Mouse (Mus musculus) megakaryocyte progenitor cell, adult 5-6 weeks (primary cell): ENCODE measurements around the gene Mecom. TPM values are rescaled to one million over a fixed set of nuclear protein-coding genes. Genes with fewer than 3 reads are reported as not detected.

Experiments used
- ATAC-seq: replicated peaks from 2 replicates; pipeline ENCODE4 v1.8.0; 2016; ENCODE audit warnings: mild to moderate bottlenecking, moderate TSS enrichment, inconsistent platforms; ENCODE audit not compliant: poor library complexity
- total RNA-seq, 2 experiments: library from RNA; stranded (forward) in 1 of 2; stranded (reverse) in 1 of 2; fragments of 157-497, 149-512 nt in 1 of 2; fragments of 200-1000 nt in 1 of 2; gene quantifications; 2 replicates each; pipeline versions ENCODE4 v1.2.3 to v1.2.4; 2015 to 2017

Mecom gene
- total RNA-seq, 2 experiments from 2014 or later = 0.17 to 4.0 TPM

- ATAC-seq = no peak
Observed at GRCm38 (mm10) chr3:29993346-29993745, 554.5 kb downstream of the Mecom start.

DNA sequence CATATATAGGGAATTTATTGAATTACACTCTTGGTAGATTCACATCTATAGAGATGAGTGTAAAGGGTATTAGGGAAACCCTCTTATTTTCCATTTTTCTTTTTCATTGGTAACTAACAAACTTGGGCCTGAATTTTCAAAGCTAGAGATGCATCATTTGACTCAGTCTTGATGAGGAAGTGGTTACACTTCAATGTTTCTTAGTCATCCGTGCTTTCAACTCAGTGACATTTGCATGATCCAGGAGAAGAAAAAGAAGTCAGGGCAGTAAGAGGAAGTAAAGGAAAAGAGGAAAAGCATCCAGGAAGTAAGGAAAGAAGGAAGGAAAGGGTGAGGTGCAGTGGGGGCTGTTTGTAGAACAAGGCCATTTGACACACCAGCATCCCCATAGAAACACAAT, 556.3 kb downstream of the Mecom start:
- peak; percentile 23; the same call in 1 of the 2 replicates for ATAC-seq

GRCm38 (mm10) chr3:29984431-29984830, 563.4 kb downstream of the Mecom start:
- no peak for ATAC-seq

- ATAC-seq = no peak
Observed at GRCm38 (mm10) chr3:29981259-29981910, 566.4 kb downstream of the Mecom start.

- ATAC-seq = no peak
Observed at GRCm38 (mm10) chr3:29980531-29980930, 567.3 kb downstream of the Mecom start.

GRCm38 (mm10) chr3:29976580-29976979, 571.2 kb downstream of the Mecom start:
- ATAC-seq = no peak

GRCm38 (mm10) chr3:29968433-29968949, 579.3 kb downstream of the Mecom start:
- no peak for ATAC-seq

DNA sequence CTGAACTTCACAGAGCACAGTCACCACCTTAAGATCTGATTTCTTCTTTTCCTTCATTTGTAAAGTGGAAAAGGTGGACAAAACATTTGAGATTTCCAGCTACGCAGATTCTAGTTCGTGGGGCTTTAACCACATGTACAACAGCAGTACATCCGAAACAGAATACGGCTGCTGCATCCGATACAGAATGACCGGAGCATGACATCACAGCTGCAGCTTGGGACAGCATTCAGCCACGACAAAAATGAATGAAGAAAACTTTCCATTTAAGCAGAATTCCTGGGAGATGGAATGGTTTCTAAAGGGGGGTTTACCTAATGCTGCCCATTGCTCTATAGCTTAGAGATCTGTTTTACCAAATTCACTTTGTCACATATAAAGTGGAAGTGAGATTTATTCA, 583.9 kb downstream of the Mecom start:
- no peak for ATAC-seq

DNA sequence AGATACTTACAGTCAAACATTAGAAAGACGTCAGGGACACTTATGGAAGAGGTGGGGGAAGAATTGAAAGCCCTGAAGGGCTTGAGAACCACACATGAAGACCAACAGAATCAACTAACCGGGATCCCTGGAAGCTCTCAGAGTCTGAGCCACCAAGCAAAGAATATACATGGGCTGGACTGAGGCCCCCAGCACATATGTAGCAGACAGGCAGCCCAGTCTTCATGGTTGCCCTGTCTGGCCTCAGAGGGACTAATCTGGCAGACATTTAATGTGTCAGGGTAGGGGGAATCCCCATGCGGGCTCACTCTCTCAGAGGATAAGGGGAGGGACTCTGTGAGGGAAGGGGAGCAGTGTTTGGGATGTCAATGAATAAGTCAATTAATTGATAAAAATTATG, 584.4 kb downstream of the Mecom start:
- ATAC-seq = no peak

DNA sequence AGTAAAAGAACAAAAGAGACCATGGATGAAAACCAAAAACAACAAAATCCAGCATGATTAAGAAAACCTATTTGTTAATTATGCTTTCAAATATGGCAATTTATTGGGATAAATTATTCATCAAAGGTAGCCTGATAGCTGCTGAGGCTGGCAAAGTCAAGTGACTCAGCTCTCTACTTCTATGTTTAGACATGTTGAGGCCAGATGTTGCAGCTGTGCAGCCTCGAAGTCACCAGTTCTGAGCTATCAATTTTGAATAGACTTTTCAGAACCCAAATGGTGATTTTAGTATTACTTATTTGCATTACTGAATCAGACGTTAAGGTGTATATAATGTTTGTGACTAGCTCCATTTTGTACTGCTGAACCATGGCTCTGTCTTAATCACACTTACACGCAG, 588.8 kb downstream of the Mecom start:
- ATAC-seq = no peak

DNA sequence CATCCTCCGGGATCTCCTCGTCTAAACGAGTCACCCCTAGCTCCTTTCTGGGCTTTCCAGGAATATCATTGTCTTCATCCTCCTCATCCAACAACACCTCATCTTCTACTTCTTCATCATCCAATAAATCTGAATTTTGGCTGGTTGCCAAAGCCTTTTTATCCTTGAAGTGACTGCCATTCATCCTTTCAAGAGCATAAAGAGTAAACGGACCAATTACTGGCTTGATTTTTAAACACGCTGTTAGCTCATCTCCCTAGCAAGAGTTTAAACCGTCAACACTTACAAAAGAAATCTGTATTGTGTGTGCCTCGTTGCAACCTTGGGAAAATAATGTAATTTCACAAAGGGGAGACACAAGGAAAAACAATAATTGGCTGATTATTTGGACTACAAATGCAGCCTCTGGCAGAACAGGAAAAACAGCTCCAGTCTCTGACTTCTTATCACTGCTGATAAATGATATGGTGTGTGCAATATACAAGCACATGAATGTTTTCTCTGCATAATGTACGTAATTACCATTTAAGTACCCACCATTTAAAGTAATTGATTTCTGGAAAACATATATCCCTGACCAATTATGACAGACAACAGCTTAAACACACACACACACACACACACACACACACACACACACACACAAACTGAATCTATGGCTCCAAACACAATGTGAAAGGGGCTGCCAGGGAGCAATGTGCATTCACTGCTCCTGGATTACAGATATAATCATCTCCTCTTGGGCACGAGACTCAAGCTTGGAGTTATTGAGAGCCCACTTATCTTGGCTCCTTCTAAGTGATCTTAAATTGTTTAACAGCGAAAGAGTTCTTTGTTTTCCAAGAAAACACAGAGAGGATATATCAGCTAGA, 590.2 kb downstream of the Mecom start:
- ATAC-seq = no peak

GRCm38 (mm10) chr3:29953269-29953668, 594.5 kb downstream of the Mecom start:
- ATAC-seq = no peak

GRCm38 (mm10) chr3:29950853-29951252, 597.0 kb downstream of the Mecom start:
- ATAC-seq = no peak

DNA sequence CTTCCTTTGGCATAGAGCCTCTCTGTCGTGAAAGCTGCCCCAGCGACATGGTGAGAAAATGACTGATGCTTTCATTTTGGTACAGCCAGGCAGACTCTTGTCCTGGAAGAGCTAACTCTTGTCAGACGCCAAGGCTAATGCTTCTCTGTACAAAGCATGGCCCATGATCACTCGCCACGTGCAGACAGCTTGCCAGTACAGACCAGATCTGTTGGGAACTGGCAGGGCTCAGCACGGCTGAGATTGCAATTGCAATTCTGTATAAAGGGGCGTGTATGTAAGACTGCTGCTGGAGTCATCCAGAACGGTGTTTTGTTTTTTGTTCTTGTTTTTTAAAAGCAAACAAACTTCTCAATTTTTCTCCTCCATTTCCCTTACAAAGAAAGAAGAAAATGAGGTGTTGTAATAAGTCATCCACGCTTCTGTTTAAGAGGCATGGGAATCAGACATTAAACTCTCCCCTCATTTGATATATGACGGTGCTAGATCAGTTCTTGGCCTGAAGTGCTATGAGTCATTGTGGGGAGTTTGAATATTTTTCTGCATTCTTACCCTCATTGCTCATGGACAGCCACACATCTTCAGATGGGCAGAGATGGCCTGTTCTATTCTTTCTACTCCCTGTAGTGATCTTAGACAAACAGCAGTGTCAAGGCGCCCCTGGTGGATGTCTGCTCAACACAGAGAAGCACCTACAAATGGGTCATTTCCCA, 644.1 kb downstream of the Mecom start:
- ATAC-seq = no peak

Other genes with a start within 250 kb of the Mecom start
- gene Actrt3, start 51.9 kb upstream of the Mecom start, total RNA-seq (2015) = not detected in 2 replicates
- gene Actrt3, start 51.9 kb upstream of the Mecom start, total RNA-seq (2017) = not detected in 2 replicates
- 22.7 and 27.1 TPM in 2 replicates for gene Mynn, start 54.1 kb upstream of the Mecom start, total RNA-seq (2015)
- gene Mynn, start 54.1 kb upstream of the Mecom start, total RNA-seq (2017) = 26.3 and 26.5 TPM in 2 replicates
- not detected in 2 replicates for gene Lrriq4, start 96.5 kb upstream of the Mecom start, total RNA-seq (2015)
- not detected in 2 replicates for gene Lrriq4, start 96.5 kb upstream of the Mecom start, total RNA-seq (2017)
- gene Lrrc34, start 99.9 kb upstream of the Mecom start, total RNA-seq (2015) = not detected in 2 replicates
- gene Lrrc34, start 99.9 kb upstream of the Mecom start, total RNA-seq (2017) = not detected in 2 replicates
- not detected in 2 replicates for gene Lrrc31, start 151.8 kb upstream of the Mecom start, total RNA-seq (2015)
- gene Lrrc31, start 151.8 kb upstream of the Mecom start, total RNA-seq (2017) = not detected in 2 replicates
- gene Samd7, start 198.3 kb upstream of the Mecom start, total RNA-seq (2015) = not detected in 2 replicates
- not detected in 2 replicates for gene Samd7, start 198.3 kb upstream of the Mecom start, total RNA-seq (2017)
- gene Sec62, start 244.9 kb upstream of the Mecom start, total RNA-seq (2015) = 90.6 and 93.2 TPM in 2 replicates
- gene Sec62, start 244.9 kb upstream of the Mecom start, total RNA-seq (2017) = 66.4 and 100 TPM in 2 replicates